Mouse (Mus musculus) gastrocnemius, postnatal 4 days (tissue): ENCODE data around the gene Usp48. TPM values are rescaled to one million over a fixed set of nuclear protein-coding genes. Genes with fewer than 3 reads are reported as not detected.

Source experiments
- total RNA-seq, 2 experiments: library from RNA; stranded (reverse); gene quantifications; 2 replicates each; pipeline ENCODE4 v1.2.3; 2021

The Usp48 gene
- total RNA-seq, 2 experiments from 2014 or later, result 42.9 to 65.7 TPM

Other genes with a start within 250 kb of the Usp48 start
- 100 to 1,000 TPM; 298 to 314 TPM for gene Cdc42, start 236.0 kb upstream of the Usp48 start, total RNA-seq
- gene Cela3a, start 184.0 kb upstream of the Usp48 start, total RNA-seq, result under 1 TPM in 1 of 2 experiments, not detected in 1; 0.34 TPM
- under 1 TPM in 1 of 2 experiments, not detected in 1; 0.34 TPM for gene Cela3b, start 163.2 kb upstream of the Usp48 start, total RNA-seq
- gene 1700013G24Rik, start 140.5 kb upstream of the Usp48 start, total RNA-seq, result under 1 TPM in 1 of 2 experiments, not detected in 1; 0.34 TPM
- gene Hspg2, start 125.0 kb upstream of the Usp48 start, total RNA-seq, result 100 to 1,000 TPM; 336 to 381 TPM
- not detected for gene Ldlrad2, start 19.2 kb upstream of the Usp48 start, total RNA-seq
- gene Rap1gap, start 71.0 kb downstream of the Usp48 start, total RNA-seq, result 1 to 10 TPM; 6.6 to 7.4 TPM
- 1 to 10 TPM; 1.3 to 1.5 TPM for gene Alpl, start 202.6 kb downstream of the Usp48 start, total RNA-seq